Mouse (Mus musculus) retina, embryonic 14.5 days (tissue): ENCODE measurements around the gene Vmn2r12.
"Not testable (repeated sequence)": the region's sequence is repeated elsewhere in the genome, so short reads cannot be mapped to it uniquely, and the experiment has no call there.

Source experiments
- DNase-seq: peaks from one replicate; pipeline ENCODE4 v3.0.0-alpha.2; 2015; ENCODE audit warnings: low spot score

The Vmn2r12 gene

GRCm38 (mm10) chr5:109097850-109098249 is at the start of gene Vmn2r12:
Gene Vmn2r12, minus strand, starts transcription at chr5:109097950.
- DNase-seq, result not testable (repeated sequence)

- no peak for DNase-seq
These were observed 41.8 kb upstream of the Vmn2r12 start for GRCm38 (mm10) chr5:109139546-109139945.

- no peak for DNase-seq
These were observed 39.0 kb upstream of the Vmn2r12 start for GRCm38 (mm10) chr5:109136731-109137130.

GRCm38 (mm10) chr5:109096482-109096881 is 1.3 kb downstream of the Vmn2r12 start:
- not testable (repeated sequence) for DNase-seq

- not testable (repeated sequence) for DNase-seq
These were observed 25.7 kb downstream of the Vmn2r12 start for GRCm38 (mm10) chr5:109072016-109072415.

GRCm38 (mm10) chr5:109059469-109059868 is 38.3 kb downstream of the Vmn2r12 start, which contains the start of gene Vmn2r11:
Gene Vmn2r11, minus strand, starts transcription at chr5:109059569.
- not testable (repeated sequence) for DNase-seq

- DNase-seq, result no peak
These were observed 42.5 kb downstream of the Vmn2r12 start for GRCm38 (mm10) chr5:109055286-109055685.
